Mouse (Mus musculus): ENCODE results near the gene Mob3c. TPM values are rescaled to one million over a fixed set of nuclear protein-coding genes. Genes with fewer than 3 reads are reported as not detected.

The Mob3c gene
- total RNA-seq, 2 experiments from 2014 or later: 4.0 to 6.5 TPM

- DNase-seq (ENCODE audit: low spot score in 2 of 2): no peak
Measured at GRCm38 (mm10) chr4:115878216-115878678, 50.4 kb downstream of the Mob3c start.

- no peak for DNase-seq (ENCODE audit: low spot score in 2 of 2)
Measured at GRCm38 (mm10) chr4:115878828-115879227, 50.9 kb downstream of the Mob3c start.

- DNase-seq (ENCODE audit: low spot score in 2 of 2): peak; percentile 32 to 54
Measured at GRCm38 (mm10) chr4:115881183-115881582, 53.3 kb downstream of the Mob3c start.

GRCm38 (mm10) chr4:115882195-115882594 is 54.3 kb downstream of the Mob3c start:
- DNase-seq (ENCODE audit: low spot score in 2 of 2): no peak

GRCm38 (mm10) chr4:115884022-115884421 is 56.1 kb downstream of the Mob3c start, which contains the start of gene Kncn:
TSS of gene Kncn (plus strand) at chr4:115884400.
- DNase-seq (ENCODE audit: low spot score in 2 of 2): no peak

Other genes starting within 250 kb of the Mob3c start
- not detected for gene Cyp4a32, start 227.1 kb upstream of the Mob3c start, total RNA-seq (2021)
- 1 to 10 TPM; 1.2 to 1.3 TPM for gene Cyp4b1, start 180.4 kb upstream of the Mob3c start, total RNA-seq (2021)
- 10 to 100 TPM; 53.6 to 56.3 TPM for gene Efcab14, start 90.3 kb upstream of the Mob3c start, total RNA-seq (2021)
- gene Tex38, start 47.1 kb upstream of the Mob3c start, total RNA-seq (2021): not detected
- 10 to 100 TPM; 65.5 to 66.4 TPM for gene Atpaf1, start 43.3 kb upstream of the Mob3c start, total RNA-seq (2021)
- gene Mknk1, start 11.1 kb downstream of the Mob3c start, total RNA-seq (2021): 10 to 100 TPM; 40.4 to 45.2 TPM
- gene Kncn, start 56.3 kb downstream of the Mob3c start, total RNA-seq (2021): under 1 TPM in 1 of 2 experiments, not detected in 1; 0.30 TPM
- under 1 TPM in 1 of 2 experiments, not detected in 1; 0.20 TPM for gene 6430628N08Rik, start 62.6 kb downstream of the Mob3c start, total RNA-seq (2021)
- not detected for gene Dmbx1, start 111.8 kb downstream of the Mob3c start, total RNA-seq (2021)
- 100 to 1,000 TPM; 136 to 145 TPM for gene Faah, start 189.8 kb downstream of the Mob3c start, total RNA-seq (2021)
- 1 to 10 TPM; 9.6 TPM for gene Nsun4, start 225.8 kb downstream of the Mob3c start, total RNA-seq (2021)
- 100 to 1,000 TPM; 395 to 403 TPM for gene Uqcrh, start 247.0 kb downstream of the Mob3c start, total RNA-seq (2021)
- gene Lrrc41, start 247.2 kb downstream of the Mob3c start, total RNA-seq (2021): 10 to 100 TPM; 46.2 to 50.1 TPM

Measured in layer of hippocampus, adult 18-20 months (tissue).